In genomic region chr5:106365094-106365493, GRCm38 (mm10) we compare ENCODE assay signal across 10 mouse cellular contexts.
DNase-seq lines count a peak whose midpoint lies in the region; ATAC-seq and TF ChIP-seq lines count a peak whose summit lies in the region.
"Had no signal": no experiment of that assay in that cellular context is flagged by ENCODE, and none has a peak within 500 bp of the region (broad histone marks: within the 10 kb centered on the region; RNA-seq: fewer than 3 reads in every experiment).

No protein-coding gene starts in this region.

- peak; percentile 59 for TF ChIP-seq CTCF in lung, postnatal 0 days (IDR thresholded peaks at IDR 0.05)

- no peak for ATAC-seq in CD4-positive, CD25-positive, alpha-beta regulatory T cell, adult 4 months
- ATAC-seq in lung, postnatal 0 days: no peak
- no peak for ATAC-seq in heart, embryonic 11.5 days (replicated peaks; ENCODE audit: insufficient number of reproducible peaks, low FRiP score, low TSS enrichment)

- no peaks in the 10 kb centered on the region for H3K36me3 ChIP-seq in lung, postnatal 0 days (ENCODE audit: insufficient read depth, low read length)
- no peaks in the 10 kb centered on the region for H3K36me3 ChIP-seq in heart, embryonic 11.5 days (ENCODE audit: control insufficient read depth, insufficient read depth, low read length)

- no peak for TF ChIP-seq EP300 in lung, postnatal 0 days (IDR thresholded peaks at IDR 0.05)

- peak; percentile 37 for DNase-seq in CD4-positive, CD25-positive, alpha-beta regulatory T cell, adult 2 months (ENCODE audit: low read depth, low spot score)
- DNase-seq in layer of hippocampus, adult 11-12 months (ENCODE audit: low spot score): peak; percentile 4
- DNase-seq in layer of hippocampus, postnatal 25 days (ENCODE audit: extremely low spot score in 1 of 2, low spot score in 1 of 2): no peak
- DNase-seq in adipocyte (ENCODE audit: low spot score): peak; percentile 16
- DNase-seq in lung, postnatal 0 days (ENCODE audit: low spot score): peak; percentile 66
- no peak for DNase-seq in spleen, adult 12 weeks (ENCODE audit: low spot score)
- DNase-seq: layer of hippocampus, adult 9-11 months had no signal

- no peaks in the 10 kb centered on the region for H3K4me1 ChIP-seq in lung, postnatal 0 days (ENCODE audit: insufficient read depth, low read depth, low read length)
- H3K4me1 ChIP-seq in heart, embryonic 11.5 days (ENCODE audit: control insufficient read depth, insufficient read depth, low read length): no peaks in the 10 kb centered on the region
- H3K4me1 ChIP-seq: megakaryocyte, embryonic 14.5 days had no signal

- no peaks in the 10 kb centered on the region for H3K9me3 ChIP-seq in lung, postnatal 0 days (ENCODE audit: low read length)
- no peaks in the 10 kb centered on the region for H3K9me3 ChIP-seq in heart, embryonic 11.5 days (replicated peaks; ENCODE audit: control insufficient read depth, low read length)

- H3K9ac ChIP-seq in lung, postnatal 0 days (replicated peaks; ENCODE audit: low read depth): no peak overlapping the region
- no peak overlapping the region for H3K9ac ChIP-seq in heart, embryonic 11.5 days (ENCODE audit: low read depth, low read length)

- H3K27ac ChIP-seq in lung, postnatal 0 days (ENCODE audit: low read length): no peak overlapping the region
- H3K27ac ChIP-seq in heart, embryonic 11.5 days (ENCODE audit: low read depth, low read length): no peak overlapping the region

- no peak overlapping the region for H3K4me2 ChIP-seq in lung, postnatal 0 days (replicated peaks; ENCODE audit: low read depth, low read length)
- H3K4me2 ChIP-seq in heart, embryonic 11.5 days: no peak overlapping the region

- H3K4me3 ChIP-seq in lung, postnatal 0 days (ENCODE audit: low read depth, low read length): no peak overlapping the region
- no peak overlapping the region for H3K4me3 ChIP-seq in heart, embryonic 11.5 days (ENCODE audit: low read depth, low read length)
- H3K4me3 ChIP-seq: megakaryocyte, embryonic 14.5 days had no signal

- 29% methylated on average over 8 of the region's 8 CpGs for WGBS in lung, postnatal 0 days
- WGBS in heart, embryonic 11.5 days (ENCODE audit: insufficient replicate concordance): 40% methylated on average over 8 of the region's 8 CpGs

- H3K27me3 ChIP-seq in lung, postnatal 0 days (replicated peaks; ENCODE audit: insufficient read depth, low read length): no peaks in the 10 kb centered on the region
- H3K27me3 ChIP-seq in heart, embryonic 11.5 days (ENCODE audit: control insufficient read depth, insufficient read depth, low read length): no peaks in the 10 kb centered on the region
- H3K27me3 ChIP-seq: megakaryocyte, embryonic 14.5 days had no signal

Comparison
In these comparisons a context has a peak if more than half of its experiments do, and no peak if none do; other contexts are left out.
1. DNase-seq: peak in CD4-positive, CD25-positive, alpha-beta regulatory T cell, adult 2 months (single experiment), layer of hippocampus, adult 11-12 months (single experiment), adipocyte (single experiment) and lung, postnatal 0 days (single experiment); none in layer of hippocampus, postnatal 25 days (0 of 2) and spleen, adult 12 weeks (single experiment).